Mouse (Mus musculus) forebrain, postnatal 0 days (tissue): ENCODE data around the gene Cyp2d22. TPM values are rescaled to one million over a fixed set of nuclear protein-coding genes. Genes with fewer than 3 reads are reported as not detected.

Experiments
- ATAC-seq: fragments of 200-750 bp; cut with Nextera tagmentation; 2 replicates; pipeline ENCODE4 v1.8.0; 2017; ENCODE audit warnings: mild to moderate bottlenecking, moderate library complexity
- DNase-seq: peaks from one replicate; pipeline ENCODE4 v3.0.0-alpha.2; 2015
- H3K27ac ChIP-seq: fragments of 300-500 bp; sonication (generic); 2 replicates; pipeline ENCODE4 v1.5.1; 2014; ENCODE audit warnings: low read depth, mild to moderate bottlenecking, antibody characterized with exemption, low read length, moderate library complexity, mixed read lengths
- H3K27me3 ChIP-seq: fragments of 300-500 bp; sonication (generic); 2 replicates; pipeline ENCODE4 v1.6.1; 2014; ENCODE audit warnings: mild to moderate bottlenecking, low read length, mixed read lengths; ENCODE audit not compliant: insufficient read depth
- H3K36me3 ChIP-seq: fragments of 300-500 bp; sonication (generic); 2 replicates; pipeline ENCODE4 v1.6.1; 2014; ENCODE audit warnings: mild to moderate bottlenecking, moderate library complexity; ENCODE audit not compliant: insufficient read depth
- H3K4me1 ChIP-seq: fragments of 300-500 bp; sonication (generic); 2 replicates; pipeline ENCODE4 v1.6.1; 2014; ENCODE audit warnings: antibody characterized with exemption; ENCODE audit not compliant: insufficient read depth
- H3K4me2 ChIP-seq: fragments of 300-500 bp; sonication (generic); 2 replicates; pipeline ENCODE4 v1.6.1; 2014; ENCODE audit warnings: low read depth, mild to moderate bottlenecking, moderate library complexity
- H3K4me3 ChIP-seq: fragments of 300-500 bp; sonication (generic); 2 replicates; pipeline ENCODE4 v1.5.1; 2014; ENCODE audit warnings: low read depth, low read length, mixed read lengths
- H3K9ac ChIP-seq: fragments of 300-500 bp; sonication (generic); 2 replicates; pipeline ENCODE4 v1.6.1; 2014; ENCODE audit warnings: mild to moderate bottlenecking
- H3K9me3 ChIP-seq: fragments of 300-500 bp; sonication (generic); 2 replicates; pipeline ENCODE4 v1.6.1; 2016; ENCODE audit warnings: low read length
- CTCF ChIP-seq: sonication (generic); IDR thresholded peaks from 2 replicates; pipeline ENCODE4 v1.5.1; 2016; ENCODE audit warnings: antibody characterized with exemption, control low read depth, low read depth
- WGBS: fragments of 180-500 bp; shearing (Covaris S2); extraction: QIAGEN DNeasy Blood & Tissue Kit; methylation state at CpG from one replicate; pipeline ENCODE4 v1.1.7; 2014; 5-methylcytosine and 5-hydroxymethylcytosine counted together
- polyA plus RNA-seq: library from polyadenylated mRNA; unstranded; fragments of >200 nt; fragmentation: Nextera tagmentation; extraction: Ambion mirVana; gene quantifications from 2 replicates; pipeline ENCODE4 v1.2.1, GENCODE M21; 2015
- total RNA-seq: library from RNA; depleted of rRNA; stranded (reverse); fragments of >200 nt; gene quantifications from 2 replicates; pipeline ENCODE4 v1.2.3, GENCODE M21; 2014

The Cyp2d22 gene
- total and polyA plus RNA-seq, 2 experiments from 2014 or later: 1.9 to 3.1 TPM

- no peak for TF ChIP-seq CTCF
- no peak for DNase-seq
- H3K36me3 ChIP-seq: no peaks in the 10 kb centered on the region
- no peak overlapping the region for H3K9ac ChIP-seq
- no peak for ATAC-seq
- H3K27me3 ChIP-seq: no peaks in the 10 kb centered on the region
- H3K4me2 ChIP-seq: no peak overlapping the region
- no peak overlapping the region for H3K27ac ChIP-seq
- WGBS: 95% methylated on average over 2 of the region's 2 CpGs
- no peak overlapping the region for H3K4me3 ChIP-seq
- H3K9me3 ChIP-seq: no peaks in the 10 kb centered on the region
- no peaks in the 10 kb centered on the region for H3K4me1 ChIP-seq
Observed at GRCm38 (mm10) chr15:82385729-82386128, 5.7 kb upstream of the Cyp2d22 start.

- no peak overlapping the region for H3K9ac ChIP-seq
- TF ChIP-seq CTCF: no peak
- H3K4me2 ChIP-seq: no peak overlapping the region
- no peaks in the 10 kb centered on the region for H3K27me3 ChIP-seq
- no peaks in the 10 kb centered on the region for H3K36me3 ChIP-seq
- no peak overlapping the region for H3K4me3 ChIP-seq
- DNase-seq (no peak), ATAC-seq (no peak)
- H3K27ac ChIP-seq: no peak overlapping the region
- WGBS: 86% methylated on average over 2 of the region's 2 CpGs
- no peaks in the 10 kb centered on the region for H3K4me1 ChIP-seq
- no peaks in the 10 kb centered on the region for H3K9me3 ChIP-seq
Observed at GRCm38 (mm10) chr15:82382441-82382840, 2.4 kb upstream of the Cyp2d22 start.

GRCm38 (mm10) chr15:82380714-82381062 lies 628 bp upstream of the Cyp2d22 start:
- TF ChIP-seq CTCF: no peak
- WGBS: 36% methylated on average over 7 of the region's 7 CpGs
- Histone ChIP-seq H3K4me3 (peak overlapping the region; percentile 30), H3K4me1 (peaks cover 9% of the 10 kb centered on the region; the same call in 1 of the 2 replicates), H3K4me2 (peak overlapping the region; percentile 53), H3K36me3 (no peaks in the 10 kb centered on the region), H3K27me3 (no peaks in the 10 kb centered on the region), H3K9ac (peak overlapping the region; percentile 26; the same call in 1 of the 2 replicates), H3K27ac (no peak overlapping the region), H3K9me3 (no peaks in the 10 kb centered on the region)
- ATAC-seq (no peak), DNase-seq (no peak)

GRCm38 (mm10) chr15:82379511-82379870 lies 569 bp downstream of the Cyp2d22 start:
- H3K36me3 ChIP-seq: no peaks in the 10 kb centered on the region
- H3K27ac ChIP-seq: no peak overlapping the region
- H3K4me1 ChIP-seq: peaks cover 9% of the 10 kb centered on the region; the same call in 1 of the 2 replicates
- WGBS: 34% methylated on average over 7 of the region's 7 CpGs
- H3K4me3 ChIP-seq: peak overlapping the region; percentile 30
- no peaks in the 10 kb centered on the region for H3K27me3 ChIP-seq
- peak overlapping the region; percentile 53 for H3K4me2 ChIP-seq
- H3K9ac ChIP-seq: peak overlapping the region; percentile 31; the same call in 1 of the 2 replicates
- DNase-seq (no peak), ATAC-seq (no peak)
- H3K9me3 ChIP-seq: no peaks in the 10 kb centered on the region
- TF ChIP-seq CTCF: no peak

- ATAC-seq: no peak
- Histone ChIP-seq H3K27me3 (no peaks in the 10 kb centered on the region), H3K36me3 (no peaks in the 10 kb centered on the region), H3K9ac (no peak overlapping the region), H3K27ac (0 out of 2 replicates have a peak overlapping the region, but pooled peaks have one; percentile 16), H3K4me1 (peaks cover 9% of the 10 kb centered on the region; the same call in 1 of the 2 replicates), H3K9me3 (no peaks in the 10 kb centered on the region), H3K4me2 (no peak overlapping the region), H3K4me3 (no peak overlapping the region)
- WGBS: 45% methylated on average over 15 of the region's 15 CpGs
- no peak for TF ChIP-seq CTCF
- no peak for DNase-seq
Observed at GRCm38 (mm10) chr15:82378261-82379180, 1.5 kb downstream of the Cyp2d22 start.

GRCm38 (mm10) chr15:82377701-82378100 lies 2.4 kb downstream of the Cyp2d22 start:
- TF ChIP-seq CTCF: no peak
- Histone ChIP-seq H3K9ac (no peak overlapping the region), H3K9me3 (no peaks in the 10 kb centered on the region), H3K27ac (0 out of 2 replicates have a peak overlapping the region, but pooled peaks have one; percentile 5), H3K27me3 (no peaks in the 10 kb centered on the region), H3K4me1 (peaks cover 9% of the 10 kb centered on the region; the same call in 1 of the 2 replicates), H3K4me3 (no peak overlapping the region), H3K4me2 (no peak overlapping the region), H3K36me3 (no peaks in the 10 kb centered on the region)
- WGBS: 82% methylated on average over 5 of the region's 5 CpGs
- ATAC-seq (no peak), DNase-seq (no peak)

GRCm38 (mm10) chr15:82376393-82377138 lies 3.5 kb downstream of the Cyp2d22 start:
- no peak for TF ChIP-seq CTCF
- Histone ChIP-seq H3K4me3 (no peak overlapping the region), H3K27me3 (no peaks in the 10 kb centered on the region), H3K27ac (peak overlapping the region; percentile 74), H3K4me1 (peaks cover 9% of the 10 kb centered on the region; the same call in 1 of the 2 replicates), H3K4me2 (no peak overlapping the region), H3K36me3 (no peaks in the 10 kb centered on the region), H3K9ac (no peak overlapping the region), H3K9me3 (no peaks in the 10 kb centered on the region)
- WGBS: 32% methylated on average over 17 of the region's 17 CpGs
- DNase-seq (peak; percentile 70), ATAC-seq (peak; percentile 64)
